ENCODE assay signal across 15 mouse cellular contexts in the genomic region with DNA sequence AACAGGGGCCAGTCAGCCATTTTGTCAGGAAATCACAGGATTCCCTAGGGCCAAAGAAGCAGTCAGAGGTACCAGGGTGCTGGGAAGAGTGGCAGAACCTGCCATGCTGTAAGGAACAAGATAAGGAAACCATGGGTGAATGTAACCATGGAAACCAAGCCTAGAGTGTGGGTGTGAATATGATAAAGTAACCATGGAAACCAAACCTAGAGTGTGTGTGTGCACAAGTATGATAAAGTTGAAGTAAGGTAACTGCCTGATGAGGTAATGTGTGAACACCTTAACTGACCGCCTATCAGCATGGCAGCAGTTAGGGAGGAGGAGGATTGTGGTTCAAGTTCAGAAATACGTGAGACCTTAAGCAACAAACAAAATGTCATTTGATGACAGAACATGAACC. TPM values are rescaled to one million over a fixed set of nuclear protein-coding genes. Genes with fewer than 3 reads are reported as not detected.
A peak's percentile ranks its signal among the peaks of the same experiment; 100 is the strongest.
DNase-seq lines count a peak whose midpoint lies in the region; ATAC-seq and TF ChIP-seq lines count a peak whose summit lies in the region.
"Had no signal": no experiment of that assay in that cellular context is flagged by ENCODE, and none has a peak within 500 bp of the region (broad histone marks: within the 10 kb centered on the region; RNA-seq: fewer than 3 reads in every experiment).

No protein-coding gene starts in this region.

- no peak for ATAC-seq in CD4-positive, CD25-positive, alpha-beta regulatory T cell, adult 4 months
- peak; percentile 69 for ATAC-seq in liver, embryonic 12.5 days
- ATAC-seq in stomach, postnatal 0 days (ENCODE audit: low FRiP score, low TSS enrichment), result peak; percentile 53

- H3K9ac ChIP-seq in liver, embryonic 12.5 days, result peak overlapping the region; percentile 92
- no peak overlapping the region for H3K9ac ChIP-seq in stomach, postnatal 0 days (ENCODE audit: low read length)
- H3K9ac ChIP-seq: heart, embryonic 15.5 days; hindbrain, embryonic 15.5 days had no signal

- DNase-seq in CD4-positive, CD25-positive, alpha-beta regulatory T cell, adult 2 months (ENCODE audit: low read depth, low spot score), result peak; percentile 59
- peak; percentile 46 for DNase-seq in spleen, adult 12 weeks (ENCODE audit: low spot score)
- DNase-seq in spleen, postnatal 14 days (ENCODE audit: low spot score in 2 of 2), result no peak
- DNase-seq in stomach, postnatal 0 days (ENCODE audit: low spot score), result peak; percentile 45
- DNase-seq in right cerebral cortex, postnatal 36 days (ENCODE audit: low spot score in 2 of 2), result no peak
- DNase-seq in layer of hippocampus, adult 9-10 months (ENCODE audit: low spot score), result no peak
- DNase-seq: adrenal gland, adult 8-10 months; cerebellum, adult 2 months had no signal

- peaks cover 17% of the 10 kb centered on the region for H3K27me3 ChIP-seq in liver, embryonic 12.5 days (replicated peaks)
- no peaks in the 10 kb centered on the region for H3K27me3 ChIP-seq in stomach, postnatal 0 days (ENCODE audit: control insufficient read depth, insufficient read depth, low read length)
- H3K27me3 ChIP-seq: heart, embryonic 15.5 days had no signal

- peaks cover 11% of the 10 kb centered on the region for H3K36me3 ChIP-seq in liver, embryonic 12.5 days
- no peaks in the 10 kb centered on the region for H3K36me3 ChIP-seq in stomach, postnatal 0 days (ENCODE audit: control insufficient read depth, insufficient read depth, low read length)
- H3K36me3 ChIP-seq: heart, embryonic 15.5 days; hindbrain, embryonic 15.5 days had no signal

- H3K4me1 ChIP-seq in liver, embryonic 12.5 days, result peaks cover 85% of the 10 kb centered on the region
- H3K4me1 ChIP-seq in stomach, postnatal 0 days (replicated peaks; ENCODE audit: control insufficient read depth, insufficient read depth), result 0 out of 2 replicates have a peak, but pooled peaks cover 3% of the 10 kb centered on the region

- no peaks in the 10 kb centered on the region for H3K9me3 ChIP-seq in liver, embryonic 12.5 days (replicated peaks)
- H3K9me3 ChIP-seq in stomach, postnatal 0 days (ENCODE audit: control insufficient read depth, low read length), result no peaks in the 10 kb centered on the region
- H3K9me3 ChIP-seq: heart, embryonic 15.5 days; hindbrain, embryonic 15.5 days had no signal

- TF ChIP-seq EP300 in stomach, postnatal 0 days (optimal IDR thresholded peaks at IDR 0.05), result no peak

- TF ChIP-seq CTCF in stomach, postnatal 0 days (IDR thresholded peaks at IDR 0.05; ENCODE audit: low read depth), result no peak

- WGBS in liver, embryonic 12.5 days (ENCODE audit: insufficient replicate concordance), result 29% methylated on average over 2 of the region's 2 CpGs
- 73% methylated on average over 2 of the region's 2 CpGs for WGBS in stomach, postnatal 0 days

- peak overlapping the region; percentile 94 for H3K4me2 ChIP-seq in liver, embryonic 12.5 days
- no peak overlapping the region for H3K4me2 ChIP-seq in stomach, postnatal 0 days (replicated peaks; ENCODE audit: low read depth)
- H3K4me2 ChIP-seq: heart, embryonic 15.5 days; hindbrain, embryonic 15.5 days had no signal

- H3K27ac ChIP-seq in liver, embryonic 12.5 days, result peak overlapping the region; percentile 96
- no peak overlapping the region for H3K27ac ChIP-seq in stomach, postnatal 0 days (replicated peaks)
- H3K27ac ChIP-seq: heart, embryonic 15.5 days; hindbrain, embryonic 15.5 days; kidney, postnatal 0 days had no signal

- H3K4me3 ChIP-seq in liver, embryonic 12.5 days, result peak overlapping the region; percentile 40
- no peak overlapping the region for H3K4me3 ChIP-seq in stomach, postnatal 0 days (ENCODE audit: low read depth, low read length)
- H3K4me3 ChIP-seq: heart, embryonic 15.5 days; hindbrain, embryonic 15.5 days had no signal

RNA-seq across cellular contexts. Expression of a gene that starts 4.1 kb away (rescaled TPM):
- polyA plus RNA-seq in CD4-positive, CD25-positive, alpha-beta regulatory T cell, adult 4 months (2017; shearing (Covaris generic)), result 1 to 10 TPM; 1.2 to 2.1 TPM
- 12.6 and 13.6 TPM in 2 replicates for polyA plus RNA-seq in liver, embryonic 12.5 days (2016; fragmentation: Nextera tagmentation; extraction: Ambion mirVana)
- 3.2 and 3.3 TPM in 2 replicates for polyA plus RNA-seq in stomach, postnatal 0 days (2015; fragmentation: Nextera tagmentation; extraction: Ambion mirVana)

RNA-seq across cellular contexts. Expression of a gene that starts 47.5 kb away (rescaled TPM):
- under 1 TPM in 1 of 2 experiments, not detected in 1; 0.12 TPM for polyA plus RNA-seq in CD4-positive, CD25-positive, alpha-beta regulatory T cell, adult 4 months (2017; shearing (Covaris generic))
- not detected in 2 replicates for polyA plus RNA-seq in liver, embryonic 12.5 days (2016; fragmentation: Nextera tagmentation; extraction: Ambion mirVana)
- 0.04 TPM in 1 of 2 replicates, not detected in the other for polyA plus RNA-seq in stomach, postnatal 0 days (2015; fragmentation: Nextera tagmentation; extraction: Ambion mirVana)
- polyA plus RNA-seq: embryonic facial prominence, embryonic 11.5 days; heart, embryonic 15.5 days; hindbrain, embryonic 15.5 days; kidney, postnatal 0 days; liver, adult 2 months had no signal

RNA-seq across cellular contexts. Expression of a gene that starts 48.6 kb away (rescaled TPM):
- polyA plus RNA-seq in CD4-positive, CD25-positive, alpha-beta regulatory T cell, adult 4 months (2017; shearing (Covaris generic)), result under 1 TPM in 1 of 2 experiments, not detected in 1; 0.31 TPM
- 0.08 and 0.11 TPM in 2 replicates for polyA plus RNA-seq in liver, embryonic 12.5 days (2016; fragmentation: Nextera tagmentation; extraction: Ambion mirVana)
- polyA plus RNA-seq in stomach, postnatal 0 days (2015; fragmentation: Nextera tagmentation; extraction: Ambion mirVana), result 1.0 and 1.4 TPM in 2 replicates
- polyA plus RNA-seq: cerebellum, adult 2 months had no signal

RNA-seq across cellular contexts. Expression of a gene that starts 56.7 kb away (rescaled TPM):
- 1 to 10 TPM in 1 of 2 experiments, under 1 TPM in 1; 0.24 to 1.1 TPM for polyA plus RNA-seq in CD4-positive, CD25-positive, alpha-beta regulatory T cell, adult 4 months (2017; shearing (Covaris generic))
- polyA plus RNA-seq in liver, embryonic 12.5 days (2016; fragmentation: Nextera tagmentation; extraction: Ambion mirVana), result 1.1 and 1.2 TPM in 2 replicates
- polyA plus RNA-seq in stomach, postnatal 0 days (2015; fragmentation: Nextera tagmentation; extraction: Ambion mirVana), result 0.38 and 0.65 TPM in 2 replicates

Comparison
In these comparisons a context has a peak if more than half of its experiments do, and no peak if none do; other contexts are left out.
1. DNase-seq: peak in CD4-positive, CD25-positive, alpha-beta regulatory T cell, adult 2 months (single experiment), spleen, adult 12 weeks (single experiment) and stomach, postnatal 0 days (single experiment); none in spleen, postnatal 14 days (0 of 2), right cerebral cortex, postnatal 36 days (0 of 2) and layer of hippocampus, adult 9-10 months (single experiment).